Mouse (Mus musculus) megakaryocyte-erythroid progenitor cell, adult 5-6 weeks (primary cell): ENCODE results near the gene Tmprss5. TPM values are rescaled to one million over a fixed set of nuclear protein-coding genes. Genes with fewer than 3 reads are reported as not detected.

Experiments used
- ATAC-seq: replicated peaks from 2 replicates; pipeline ENCODE4 v1.8.0; 2016; ENCODE audit warnings: mild to moderate bottlenecking, inconsistent platforms; ENCODE audit not compliant: severe bottlenecking, poor library complexity, low FRiP score, low TSS enrichment
- total RNA-seq, 2 experiments: library from RNA; stranded (forward) in 1 of 2; stranded (reverse) in 1 of 2; fragments of 200-1000, 215-1000 nt in 1 of 2; fragments of >200 nt in 1 of 2; fragmentation: Nextera tagmentation in 1 of 2; gene quantifications; 2 replicates each; pipeline ENCODE4 v1.2.3; 2014 to 2017

The Tmprss5 gene
- total RNA-seq, 2 experiments from 2014 or later = not detected

GRCm38 (mm10) chr9:49147031-49147430, 66.0 kb downstream of the Tmprss5 start:
- ATAC-seq = no peak

Other genes starting within 250 kb of the Tmprss5 start
- gene Zbtb16, start 245.0 kb upstream of the Tmprss5 start, total RNA-seq (2014; fragmentation: Nextera tagmentation) = 3.4 and 4.0 TPM in 2 replicates
- gene Zbtb16, start 245.0 kb upstream of the Tmprss5 start, total RNA-seq (2017) = 2.3 and 6.4 TPM in 2 replicates
- not detected in 2 replicates for gene Htr3a, start 170.2 kb upstream of the Tmprss5 start, total RNA-seq (2014; fragmentation: Nextera tagmentation)
- not detected in 2 replicates for gene Htr3a, start 170.2 kb upstream of the Tmprss5 start, total RNA-seq (2017)
- not detected in 2 replicates for gene Htr3b, start 116.3 kb upstream of the Tmprss5 start, total RNA-seq (2014; fragmentation: Nextera tagmentation)
- gene Htr3b, start 116.3 kb upstream of the Tmprss5 start, total RNA-seq (2017) = not detected in 2 replicates
- 3.1 and 9.8 TPM in 2 replicates for gene Usp28, start 95.9 kb upstream of the Tmprss5 start, total RNA-seq (2014; fragmentation: Nextera tagmentation)
- gene Usp28, start 95.9 kb upstream of the Tmprss5 start, total RNA-seq (2017) = 5.6 and 11.9 TPM in 2 replicates
- gene Zw10, start 25.6 kb upstream of the Tmprss5 start, total RNA-seq (2014; fragmentation: Nextera tagmentation) = 35.6 and 47.0 TPM in 2 replicates
- 37.4 and 38.4 TPM in 2 replicates for gene Zw10, start 25.6 kb upstream of the Tmprss5 start, total RNA-seq (2017)
- gene Gm4894, start 169.3 kb downstream of the Tmprss5 start, total RNA-seq (2014; fragmentation: Nextera tagmentation) = not detected in 2 replicates
- not detected in 2 replicates for gene Gm4894, start 169.3 kb downstream of the Tmprss5 start, total RNA-seq (2017)